Mouse (Mus musculus) midbrain, embryonic 16.5 days (tissue): ENCODE results near the gene Dtnbp1. TPM values are rescaled to one million over a fixed set of nuclear protein-coding genes. Genes with fewer than 3 reads are reported as not detected.

Experiments
- ATAC-seq: fragments of 200-750 bp; cut with Nextera tagmentation; 2 replicates; pipeline ENCODE4 v1.8.0; 2017; ENCODE audit warnings: moderate TSS enrichment
- H3K27ac ChIP-seq: fragments of 300-500 bp; sonication (generic); 2 replicates; pipeline ENCODE4 v1.5.1; 2014; ENCODE audit warnings: mild to moderate bottlenecking, low read length, mixed read lengths
- H3K27me3 ChIP-seq: fragments of 300-500 bp; sonication (generic); 2 replicates; pipeline ENCODE4 v1.6.1; 2014; ENCODE audit warnings: low read depth, low read length, mixed read lengths; ENCODE audit not compliant: control insufficient read depth, insufficient read depth
- H3K36me3 ChIP-seq: fragments of 300-500 bp; sonication (generic); 2 replicates; pipeline ENCODE4 v1.6.1; 2014; ENCODE audit warnings: mild to moderate bottlenecking, low read length, moderate library complexity, mixed read lengths; ENCODE audit not compliant: control insufficient read depth, insufficient read depth
- H3K4me1 ChIP-seq: fragments of 300-500 bp; sonication (generic); 2 replicates; pipeline ENCODE4 v1.6.1; 2014; ENCODE audit warnings: mild to moderate bottlenecking, low read length, mixed read lengths; ENCODE audit not compliant: control insufficient read depth, insufficient read depth
- H3K4me2 ChIP-seq: fragments of 300-500 bp; sonication (generic); 2 replicates; pipeline ENCODE4 v1.6.1; 2014; ENCODE audit warnings: mild to moderate bottlenecking, low read length, mixed read lengths
- H3K4me3 ChIP-seq: fragments of 300-500 bp; sonication (generic); 2 replicates; pipeline ENCODE4 v1.5.1; 2014; ENCODE audit warnings: low read depth, mild to moderate bottlenecking, low read length, moderate library complexity, mixed read lengths
- H3K9ac ChIP-seq: fragments of 300-500 bp; sonication (generic); 2 replicates; pipeline ENCODE4 v1.6.1; 2014; ENCODE audit warnings: low read depth, low read length, mixed read lengths
- H3K9me3 ChIP-seq: fragments of 300-500 bp; sonication (generic); replicated peaks from 2 replicates; pipeline ENCODE4 v1.6.1; 2014; ENCODE audit warnings: mild to moderate bottlenecking, low read length, mixed read lengths; ENCODE audit not compliant: control insufficient read depth, poor library complexity, severe bottlenecking
- WGBS: fragments of 180-500 bp; shearing (Covaris S2); extraction: QIAGEN DNeasy Blood & Tissue Kit; methylation state at CpG from one replicate; pipeline ENCODE4 v1.1.7; 2014; 5-methylcytosine and 5-hydroxymethylcytosine counted together
- polyA plus RNA-seq: library from polyadenylated mRNA; unstranded; fragments of >200 nt; fragmentation: Nextera tagmentation; extraction: Ambion mirVana; gene quantifications from 2 replicates; pipeline ENCODE4 v1.2.1, GENCODE M21; 2015

The Dtnbp1 gene
- polyA plus RNA-seq, 1 experiment from 2014 or later, result 136 TPM

GRCm38 (mm10) chr13:44991936-44992335 lies 10.0 kb downstream of the Dtnbp1 start:
- peaks cover 2% of the 10 kb centered on the region; the same call in 1 of the 2 replicates for H3K4me1 ChIP-seq
- H3K27ac ChIP-seq, result no peak overlapping the region
- no peak overlapping the region for H3K9ac ChIP-seq
- H3K4me3 ChIP-seq, result no peak overlapping the region
- no peak for ATAC-seq
- H3K36me3 ChIP-seq, result 0 out of 2 replicates have a peak, but pooled peaks cover 3% of the 10 kb centered on the region
- WGBS, result 67% methylated on average over 4 of the region's 4 CpGs
- no peak overlapping the region for H3K4me2 ChIP-seq
- H3K9me3 ChIP-seq, result no peaks in the 10 kb centered on the region
- H3K27me3 ChIP-seq, result no peaks in the 10 kb centered on the region

- H3K27me3 ChIP-seq, result no peaks in the 10 kb centered on the region
- H3K36me3 ChIP-seq, result 0 out of 2 replicates have a peak, but pooled peaks cover 3% of the 10 kb centered on the region
- peaks cover 2% of the 10 kb centered on the region; the same call in 1 of the 2 replicates for H3K4me1 ChIP-seq
- no peak overlapping the region for H3K4me2 ChIP-seq
- 94% methylated on average over 7 of the region's 7 CpGs for WGBS
- H3K27ac ChIP-seq, result no peak overlapping the region
- H3K9ac ChIP-seq, result no peak overlapping the region
- no peak for ATAC-seq
- no peak overlapping the region for H3K4me3 ChIP-seq
- H3K9me3 ChIP-seq, result no peaks in the 10 kb centered on the region
Observed at GRCm38 (mm10) chr13:44990073-44990682, 11.8 kb downstream of the Dtnbp1 start.

- Histone ChIP-seq H3K27ac (no peak overlapping the region), H3K36me3 (no peaks in the 10 kb centered on the region), H3K27me3 (no peaks in the 10 kb centered on the region), H3K4me3 (no peak overlapping the region), H3K9me3 (no peaks in the 10 kb centered on the region), H3K4me1 (no peaks in the 10 kb centered on the region), H3K9ac (no peak overlapping the region), H3K4me2 (no peak overlapping the region)
- WGBS, result 80% methylated on average over 2 of the region's 2 CpGs
- ATAC-seq, result no peak
Observed at GRCm38 (mm10) chr13:44986352-44986751, 15.6 kb downstream of the Dtnbp1 start.

GRCm38 (mm10) chr13:44985321-44985720 lies 16.6 kb downstream of the Dtnbp1 start:
- H3K4me1 ChIP-seq, result no peaks in the 10 kb centered on the region
- no peak overlapping the region for H3K4me2 ChIP-seq
- H3K36me3 ChIP-seq, result no peaks in the 10 kb centered on the region
- H3K9ac ChIP-seq, result no peak overlapping the region
- H3K27me3 ChIP-seq, result no peaks in the 10 kb centered on the region
- 84% methylated on average over 2 of the region's 2 CpGs for WGBS
- H3K27ac ChIP-seq, result no peak overlapping the region
- no peak for ATAC-seq
- no peak overlapping the region for H3K4me3 ChIP-seq
- no peaks in the 10 kb centered on the region for H3K9me3 ChIP-seq

- Histone ChIP-seq H3K9ac (no peak overlapping the region), H3K36me3 (no peaks in the 10 kb centered on the region), H3K27ac (no peak overlapping the region), H3K4me1 (no peaks in the 10 kb centered on the region), H3K27me3 (no peaks in the 10 kb centered on the region), H3K4me2 (no peak overlapping the region), H3K4me3 (no peak overlapping the region), H3K9me3 (no peaks in the 10 kb centered on the region)
- 90% methylated on average over 5 of the region's 5 CpGs for WGBS
- no peak for ATAC-seq
Observed at GRCm38 (mm10) chr13:44983635-44984401, 18.1 kb downstream of the Dtnbp1 start.

GRCm38 (mm10) chr13:44982799-44983198 lies 19.1 kb downstream of the Dtnbp1 start:
- no peak for ATAC-seq
- 84% methylated on average over 7 of the region's 7 CpGs for WGBS
- H3K27ac ChIP-seq, result no peak overlapping the region
- no peaks in the 10 kb centered on the region for H3K9me3 ChIP-seq
- no peak overlapping the region for H3K9ac ChIP-seq
- H3K4me3 ChIP-seq, result no peak overlapping the region
- H3K4me2 ChIP-seq, result no peak overlapping the region
- no peaks in the 10 kb centered on the region for H3K27me3 ChIP-seq
- H3K36me3 ChIP-seq, result no peaks in the 10 kb centered on the region
- no peaks in the 10 kb centered on the region for H3K4me1 ChIP-seq

- WGBS, result 91% methylated on average over 7 of the region's 7 CpGs
- no peak for ATAC-seq
Observed at GRCm38 (mm10) chr13:44979433-44979832, 22.5 kb downstream of the Dtnbp1 start.

GRCm38 (mm10) chr13:44977483-44978141 lies 24.3 kb downstream of the Dtnbp1 start:
- Histone ChIP-seq H3K4me3 (no peak overlapping the region), H3K36me3 (no peaks in the 10 kb centered on the region), H3K27ac (peak overlapping the region; percentile 47; the same call in 1 of the 2 replicates), H3K4me2 (no peak overlapping the region), H3K4me1 (peaks cover 7% of the 10 kb centered on the region), H3K27me3 (no peaks in the 10 kb centered on the region), H3K9me3 (no peaks in the 10 kb centered on the region), H3K9ac (0 out of 2 replicates have a peak overlapping the region, but pooled peaks have one; percentile 7)
- 49% methylated on average over 2 of the region's 2 CpGs for WGBS
- peak; percentile 51; the same call in 1 of the 2 replicates for ATAC-seq

More at GRCm38 (mm10) chr13:44979433-44979832, 22.5 kb downstream of the Dtnbp1 start:
- Histone ChIP-seq H3K4me1 (peaks cover 7% of the 10 kb centered on the region), H3K9ac (no peak overlapping the region), H3K4me2 (no peak overlapping the region), H3K36me3 (no peaks in the 10 kb centered on the region), H3K27ac (no peak overlapping the region), H3K9me3 (no peaks in the 10 kb centered on the region), H3K27me3 (no peaks in the 10 kb centered on the region), H3K4me3 (no peak overlapping the region)
